In the genomic region with DNA sequence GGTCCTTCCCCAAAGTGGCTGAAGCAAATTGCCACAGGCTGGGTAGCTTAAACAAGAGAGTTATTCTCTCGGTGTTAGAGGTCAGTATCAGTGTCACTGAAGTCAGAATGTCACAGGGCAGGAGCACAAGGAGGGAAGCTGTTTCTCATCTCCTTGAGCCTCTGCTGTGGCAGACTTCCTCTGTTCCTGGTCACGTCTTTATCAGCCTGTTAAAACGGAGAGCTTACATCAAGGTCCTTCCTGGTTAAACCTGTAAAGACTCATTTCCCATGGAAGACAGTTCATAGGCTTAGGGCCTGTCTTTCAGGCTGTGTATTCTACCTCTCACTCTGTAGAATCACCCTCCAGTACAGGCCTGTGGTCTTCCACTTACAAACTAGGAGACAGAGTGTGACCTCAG, we compare ENCODE assay signal across 34 mouse cellular contexts. TPM values are rescaled to one million over a fixed set of nuclear protein-coding genes. Genes with fewer than 3 reads are reported as not detected.
"Had no signal": no experiment of that assay in that cellular context is flagged by ENCODE, and none has a peak within 500 bp of the region (broad histone marks: within the 10 kb centered on the region; RNA-seq: fewer than 3 reads in every experiment).

No protein-coding gene starts in this region.

- H3K27me3 ChIP-seq: heart, embryonic 13.5 days; heart, embryonic 15.5 days; limb, embryonic 13.5 days; liver, embryonic 13.5 days; liver, embryonic 15.5 days had no signal

- H3K27ac ChIP-seq: heart, adult 2 months; heart, embryonic 13.5 days; heart, embryonic 15.5 days; hindbrain, embryonic 14.5 days; layer of hippocampus, adult 2 months; left cerebral cortex, adult 2 months; limb, embryonic 13.5 days; liver, embryonic 13.5 days; liver, embryonic 15.5 days had no signal

- H3K4me2 ChIP-seq: heart, embryonic 11.5 days; heart, embryonic 13.5 days; heart, embryonic 15.5 days; hindbrain, embryonic 14.5 days; limb, embryonic 13.5 days; liver, embryonic 11.5 days; liver, embryonic 13.5 days; liver, embryonic 15.5 days had no signal

- ATAC-seq: hindbrain, embryonic 16.5 days; inflammation-experienced regulatory T-cells, adult 6 months; intestine, embryonic 16.5 days had no signal

- H3K4me3 ChIP-seq: heart, adult 2 months; heart, embryonic 13.5 days; heart, embryonic 15.5 days; layer of hippocampus, adult 2 months; left cerebral cortex, adult 2 months; limb, embryonic 13.5 days; liver, embryonic 13.5 days; liver, embryonic 15.5 days had no signal

- DNase-seq: gastrocnemius, postnatal 14 days; gastrocnemius, postnatal 36 days; heart, adult 11 months; heart, adult 2 months; heart, postnatal 14 days; heart, postnatal 36 days; kidney, adult 18-20 months; kidney, adult 8-10 months; kidney, postnatal 10 days; kidney, postnatal 25 days; kidney, postnatal 4 days; liver; liver, embryonic 13.5 days had no signal

- H3K9me3 ChIP-seq: heart, embryonic 13.5 days; heart, embryonic 15.5 days; limb, embryonic 13.5 days; liver, embryonic 13.5 days; liver, embryonic 15.5 days had no signal

- H3K36me3 ChIP-seq: heart, embryonic 13.5 days; heart, embryonic 15.5 days; liver, embryonic 13.5 days; liver, embryonic 15.5 days had no signal

- H3K9ac ChIP-seq: heart, embryonic 13.5 days; heart, embryonic 15.5 days; hindbrain, embryonic 14.5 days; limb, embryonic 13.5 days; liver, embryonic 13.5 days; liver, embryonic 15.5 days had no signal

RNA-seq across cellular contexts. Expression of gene Sarm1, which starts 29.6 kb away (rescaled TPM):
- polyA plus RNA-seq: heart, postnatal 0 days had no signal

RNA-seq across cellular contexts. Expression of gene Vtn, which starts 31.0 kb away (rescaled TPM):
- total RNA-seq: hematopoietic stem cell, adult 5-6 weeks had no signal
- polyA plus RNA-seq: inflammation-experienced regulatory T-cells, adult 6 months had no signal

RNA-seq across cellular contexts. Expression of gene Sebox, which starts 35.3 kb away (rescaled TPM):
- total RNA-seq: gastrocnemius, adult 18-20 months; gastrocnemius, adult 8-10 months; gastrocnemius, postnatal 14 days; gastrocnemius, postnatal 36 days; heart, adult 2 months; heart, postnatal 14 days; heart, postnatal 36 days; hematopoietic stem cell, adult 5-6 weeks had no signal
- polyA plus RNA-seq: gonadal fat pad, adult 2 months; heart, adult 2 months; heart, embryonic 11.5 days; heart, embryonic 13.5 days; heart, embryonic 15.5 days; heart, postnatal 0 days; hindbrain, embryonic 11.5 days; hindbrain, embryonic 14.5 days; inflammation-experienced regulatory T-cells, adult 6 months; intestine, embryonic 16.5 days; kidney, embryonic 14.5 days; kidney, embryonic 16.5 days; limb, embryonic 11.5 days; limb, embryonic 13.5 days had no signal
